Mouse (Mus musculus) cerebellum, adult 2 months (tissue): ENCODE data around the gene Csrp1.

Experiments used
- CTCF ChIP-seq: fragments of 200-500 bp; IDR thresholded peaks from 2 replicates; pipeline ENCODE4 v1.5.1; 2011; ENCODE audit warnings: low read depth, mild to moderate bottlenecking, control low read depth, low read length, moderate library complexity, borderline replicate concordance; ENCODE audit not compliant: insufficient read depth
- POLR2A ChIP-seq: fragments of 200-500 bp; IDR thresholded peaks from 2 replicates; pipeline ENCODE4 v1.6.1; 2011; ENCODE audit warnings: low read length, control low read depth, borderline replicate concordance; ENCODE audit not compliant: insufficient read depth

DNA sequence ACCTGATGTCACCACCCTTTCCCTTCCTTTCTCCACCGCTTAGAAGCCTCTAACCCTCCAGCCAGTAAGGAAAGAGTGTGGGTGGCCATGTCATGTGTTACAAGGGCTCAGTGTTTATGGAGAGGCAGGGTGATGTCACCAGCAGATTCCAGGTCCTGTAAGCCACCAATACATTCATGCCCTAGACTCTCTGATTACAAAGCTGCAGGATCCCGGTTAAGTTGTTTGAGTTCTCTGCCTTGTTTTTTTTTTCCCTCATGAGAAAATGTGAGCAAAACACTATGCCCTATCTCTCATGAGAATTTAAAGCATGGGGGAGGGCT, 44.3 kb downstream of the Csrp1 start:
- TF ChIP-seq CTCF (no peak), POLR2A (no peak)
